Mouse (Mus musculus): ENCODE measurements around the gene Ssr2. TPM values are rescaled to one million over a fixed set of nuclear protein-coding genes. Genes with fewer than 3 reads are reported as not detected.

Ssr2 gene
- total and polyA plus RNA-seq, 3 experiments = 346 to 377 (median 364) TPM

- dilution Hi-C loops (cut with MboI; ENCODE audit: extremely low pct_ligation_motif_present, extremely low pct_unique_long_range_greater_than_20kb, low sequenced_read_pairs) (no loop called here), in situ Hi-C loops (cut with MboI; ENCODE audit: low pct_ligation_motif_present, low pct_unique_long_range_greater_than_20kb, low sequenced_read_pairs) (no loop called here)
- TF ChIP-seq ZKSCAN1 (IDR thresholded peaks at IDR 0.05; ENCODE audit: borderline replicate concordance, low read depth, low read length) (no peak), CHD2 (IDR thresholded peaks at IDR 0.05; ENCODE audit: low read length) (no peak), ZNF384 (IDR thresholded peaks at IDR 0.05; ENCODE audit: low read depth, low read length) (no peak), ZMIZ1 (IDR thresholded peaks at IDR 0.05; ENCODE audit: low read depth, low read length) (no peak), E2F4 (IDR thresholded peaks at IDR 0.05; ENCODE audit: insufficient replicate concordance, low read depth, low read length) (no peak), ZC3H11A (IDR thresholded peaks at IDR 0.05; ENCODE audit: low read depth, low read length) (no peak), MAX (IDR thresholded peaks at IDR 0.05; ENCODE audit: low read length) (no peak), JUN (IDR thresholded peaks at IDR 0.05; ENCODE audit: insufficient read depth, low read depth, low read length) (no peak), SIN3A (IDR thresholded peaks at IDR 0.05; ENCODE audit: low read length) (no peak), TBP (conservative IDR thresholded peaks at IDR 0.05; ENCODE audit: low read depth, low read length) (no peak), UBTF (IDR thresholded peaks at IDR 0.05; ENCODE audit: low read depth, low read length) (no peak), MAFK (IDR thresholded peaks at IDR 0.05; ENCODE audit: insufficient replicate concordance, low read length) (no peak)
- no peak overlapping the region for H3K9ac ChIP-seq (ENCODE audit: insufficient read depth, low read depth)
- no peak for DNase-seq (ENCODE audit: extremely low read depth)
- no peak overlapping the region for H3K27ac ChIP-seq (ENCODE audit: insufficient read depth, low read depth)
- peaks cover 3 to 20% of the 10 kb centered on the region in 2 experiments for H3K4me1 ChIP-seq (ENCODE audit: control insufficient read depth in 1 of 2, insufficient read depth in 2 of 2)
- peaks cover 13 to 32% of the 10 kb centered on the region in 2 experiments for H3K36me3 ChIP-seq (replicated peaks in 1 of 2; ENCODE audit: control insufficient read depth in 1 of 2, insufficient read depth in 1 of 2, low read length in 1 of 2)
- H3K4me3 ChIP-seq (replicated peaks in 1 of 3; ENCODE audit: low read depth in 2 of 3, low read length in 2 of 3, poor library complexity in 1 of 3) = no peak overlapping the region
- no peaks in the 10 kb centered on the region for H3K27me3 ChIP-seq (replicated peaks)
- no peak overlapping the region for H3K4me2 ChIP-seq (ENCODE audit: insufficient read depth, low read depth, poor library complexity, severe bottlenecking)
- H3K9me3 ChIP-seq (replicated peaks; ENCODE audit: low read length) = no peaks in the 10 kb centered on the region
- no peaks in the 10 kb centered on the region for H3K79me2 ChIP-seq (replicated peaks; ENCODE audit: control insufficient read depth, extremely low read depth, insufficient read depth, poor library complexity, severe bottlenecking)
These were observed 37.2 kb upstream of the Ssr2 start for GRCm38 (mm10) chr3:88538271-88539145.

DNA sequence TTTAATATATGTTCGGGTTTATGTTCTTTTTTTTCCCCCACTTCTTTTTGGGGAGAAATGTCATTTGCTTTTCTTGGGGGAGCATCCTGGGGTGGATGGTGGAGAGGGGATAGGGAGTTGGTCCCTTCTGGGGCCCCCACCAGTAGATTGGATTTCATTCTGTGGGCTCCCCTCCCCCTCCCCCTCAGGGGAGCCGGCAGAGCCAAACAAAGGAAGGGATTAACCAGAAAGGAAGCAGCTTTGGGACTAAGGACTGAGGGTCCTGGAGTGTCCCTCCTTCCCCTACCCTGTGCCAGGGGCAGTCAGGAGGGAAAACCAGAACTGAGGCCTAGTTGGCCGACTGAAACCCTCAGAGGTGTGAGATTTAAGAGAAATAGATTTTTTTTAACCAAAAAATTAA lies 36.3 kb upstream of the Ssr2 start:
- H3K4me3 ChIP-seq (replicated peaks in 1 of 3; ENCODE audit: low read depth in 2 of 3, low read length in 2 of 3, poor library complexity in 1 of 3) = no peak overlapping the region
- peaks cover 13 to 32% of the 10 kb centered on the region in 2 experiments for H3K36me3 ChIP-seq (replicated peaks in 1 of 2; ENCODE audit: control insufficient read depth in 1 of 2, insufficient read depth in 1 of 2, low read length in 1 of 2)
- dilution Hi-C loops (cut with MboI; ENCODE audit: extremely low pct_ligation_motif_present, extremely low pct_unique_long_range_greater_than_20kb, low sequenced_read_pairs) (no loop called here), in situ Hi-C loops (cut with MboI; ENCODE audit: low pct_ligation_motif_present, low pct_unique_long_range_greater_than_20kb, low sequenced_read_pairs) (no loop called here)
- no peaks in the 10 kb centered on the region for H3K79me2 ChIP-seq (replicated peaks; ENCODE audit: control insufficient read depth, extremely low read depth, insufficient read depth, poor library complexity, severe bottlenecking)
- H3K27me3 ChIP-seq (replicated peaks) = no peaks in the 10 kb centered on the region
- no peak for DNase-seq (ENCODE audit: extremely low read depth)
- TF ChIP-seq KAT2A (IDR thresholded peaks at IDR 0.05; ENCODE audit: insufficient replicate concordance, low read length) (no peak), POLR2AphosphoS2 (IDR thresholded peaks at IDR 0.05; ENCODE audit: low read depth, low read length) (no peak), HCFC1 (IDR thresholded peaks at IDR 0.05; ENCODE audit: low read depth, low read length) (no peak), USF1 (IDR thresholded peaks at IDR 0.05; ENCODE audit: low read depth, low read length) (no peak), CHD2 (IDR thresholded peaks at IDR 0.05; ENCODE audit: low read length) (no peak), TCF12 (IDR thresholded peaks at IDR 0.05; ENCODE audit: low read depth, low read length) (no peak), CHD1 (IDR thresholded peaks at IDR 0.05; ENCODE audit: low read depth, low read length) (no peak), ETS1 (conservative IDR thresholded peaks at IDR 0.05; ENCODE audit: low read depth, low read length) (no peak), IRF4 (IDR thresholded peaks at IDR 0.05; ENCODE audit: low read depth, low read length) (no peak), ZNF384 (IDR thresholded peaks at IDR 0.05; ENCODE audit: low read depth, low read length) (no peak), CTCF (conservative IDR thresholded peaks at IDR 0.05 in 1 of 2, IDR thresholded peaks at IDR 0.05 in 1 of 2; ENCODE audit: low read depth in 2 of 2, low read length in 2 of 2) (no peak), SIN3A (IDR thresholded peaks at IDR 0.05; ENCODE audit: low read length) (no peak), EP300 (IDR thresholded peaks at IDR 0.05; ENCODE audit: low read length) (no peak), PAX5 (IDR thresholded peaks at IDR 0.05; ENCODE audit: low read length) (no peak), TBP (conservative IDR thresholded peaks at IDR 0.05; ENCODE audit: low read depth, low read length) (no peak), POLR2A (IDR thresholded peaks at IDR 0.05; ENCODE audit: low read depth, low read length) (no peak), RCOR1 (conservative IDR thresholded peaks at IDR 0.05; ENCODE audit: low read depth, low read length) (no peak)
- no peak overlapping the region for H3K4me2 ChIP-seq (ENCODE audit: insufficient read depth, low read depth, poor library complexity, severe bottlenecking)
- no peak overlapping the region for H3K9ac ChIP-seq (ENCODE audit: insufficient read depth, low read depth)
- no peak overlapping the region for H3K27ac ChIP-seq (ENCODE audit: insufficient read depth, low read depth)
- H3K4me1 ChIP-seq (ENCODE audit: control insufficient read depth in 1 of 2, insufficient read depth in 2 of 2) = peaks cover 3 to 20% of the 10 kb centered on the region in 2 experiments; a peak in 3 of 4 replicates
- H3K9me3 ChIP-seq (replicated peaks; ENCODE audit: low read length) = no peaks in the 10 kb centered on the region

Data from CH12.LX (cell line).